Mouse (Mus musculus) heart, postnatal 0 days (tissue): ENCODE measurements around the gene Rps19bp1.

Source experiments
- CTCF ChIP-seq: IDR thresholded peaks from 2 replicates; pipeline ENCODE4 v1.5.1; 2016; ENCODE audit warnings: antibody characterized with exemption, control low read depth, low read depth
- EP300 ChIP-seq: IDR thresholded peaks from 2 replicates; pipeline ENCODE4 v1.6.1; 2016; ENCODE audit warnings: antibody characterized with exemption, low read depth

DNA sequence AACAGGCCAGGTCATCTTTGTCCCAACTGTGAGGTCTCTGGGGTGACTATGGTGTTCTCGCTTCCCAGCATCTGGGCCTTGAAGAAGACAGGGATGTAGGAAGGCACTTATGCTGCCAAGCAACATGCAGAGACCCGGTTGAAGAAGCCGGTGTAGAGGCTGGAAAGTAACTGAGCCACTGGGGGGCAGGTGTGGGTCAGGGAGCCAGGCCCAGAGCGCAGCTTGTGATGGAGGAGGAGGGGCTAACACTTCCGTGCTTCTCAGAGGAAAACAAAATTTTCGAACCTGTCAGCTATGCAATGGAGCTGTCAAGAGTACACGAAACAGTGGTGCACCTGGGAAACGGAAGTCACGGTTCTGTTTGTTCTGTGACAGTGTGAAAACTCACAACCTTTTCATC, 13.0 kb upstream of the Rps19bp1 start:
- TF ChIP-seq CTCF (no peak), EP300 (no peak)
